Mouse (Mus musculus) forebrain, embryonic 15.5 days (tissue): ENCODE results near the gene Dcx. TPM values are rescaled to one million over a fixed set of nuclear protein-coding genes. Genes with fewer than 3 reads are reported as not detected.

ENCODE experiments used
- ATAC-seq: fragments of 200-750 bp; cut with Nextera tagmentation; replicated peaks from 2 replicates; pipeline ENCODE4 v1.8.0; 2017; ENCODE audit warnings: mild to moderate bottlenecking, moderate TSS enrichment, moderate library complexity
- H3K27ac ChIP-seq: fragments of 300-500 bp; sonication (generic); replicated peaks from 2 replicates; pipeline ENCODE4 v1.5.1; 2015; ENCODE audit warnings: mild to moderate bottlenecking, inconsistent platforms
- H3K27me3 ChIP-seq: fragments of 300-500 bp; sonication (generic); 2 replicates; pipeline ENCODE4 v1.6.1; 2015; ENCODE audit warnings: inconsistent platforms
- H3K36me3 ChIP-seq: fragments of 300-500 bp; sonication (generic); 2 replicates; pipeline ENCODE4 v1.6.1; 2015; ENCODE audit warnings: mild to moderate bottlenecking, inconsistent platforms
- H3K4me1 ChIP-seq: fragments of 300-500 bp; sonication (generic); 2 replicates; pipeline ENCODE4 v1.6.1; 2015; ENCODE audit warnings: inconsistent platforms
- H3K4me2 ChIP-seq: fragments of 300-500 bp; sonication (generic); replicated peaks from 2 replicates; pipeline ENCODE4 v1.6.1; 2015; ENCODE audit warnings: mild to moderate bottlenecking, inconsistent platforms
- H3K4me3 ChIP-seq: fragments of 300-500 bp; sonication (generic); 2 replicates; pipeline ENCODE4 v1.5.1; 2015; ENCODE audit warnings: mild to moderate bottlenecking, inconsistent platforms
- H3K9ac ChIP-seq: fragments of 300-500 bp; sonication (generic); replicated peaks from 2 replicates; pipeline ENCODE4 v1.6.1; 2015; ENCODE audit warnings: mild to moderate bottlenecking, inconsistent platforms
- H3K9me3 ChIP-seq: fragments of 300-500 bp; sonication (generic); 2 replicates; pipeline ENCODE4 v1.6.1; 2016; ENCODE audit warnings: inconsistent platforms
- WGBS: fragments of 180-500 bp; shearing (Covaris S2); methylation state at CpG from one replicate; pipeline ENCODE4 v1.1.7; 2015; ENCODE audit warnings: mixed read lengths; 5-methylcytosine and 5-hydroxymethylcytosine counted together
- microRNA-seq: library from miRNA; unstranded; fragments of <30 nt; microRNA quantifications from one replicate; pipeline ENCODE4, GENCODE M21; 2016
- polyA plus RNA-seq: library from polyadenylated mRNA; unstranded; fragments of >200 nt; fragmentation: Nextera tagmentation; extraction: Ambion mirVana; gene quantifications from 2 replicates; pipeline ENCODE4 v1.2.1, GENCODE M21; 2015

Gene Dcx
- polyA plus RNA-seq, 1 experiment from 2014 or later, result 353 TPM

- no peaks in the 10 kb centered on the region for H3K9me3 ChIP-seq
- no peak overlapping the region for H3K4me3 ChIP-seq
- H3K4me2 ChIP-seq, result no peak overlapping the region
- H3K27ac ChIP-seq, result no peak overlapping the region
- no peaks in the 10 kb centered on the region for H3K27me3 ChIP-seq
- no peak for ATAC-seq
- 73% methylated on average over 1 of the region's 1 CpGs for WGBS
- no peaks in the 10 kb centered on the region for H3K4me1 ChIP-seq
- no peak overlapping the region for H3K9ac ChIP-seq
- no peaks in the 10 kb centered on the region for H3K36me3 ChIP-seq
Measured at GRCm38 (mm10) chrX:143815948-143816347, 117.2 kb downstream of the Dcx start.

Small RNA genes within 50 kb of the gene (microRNA-seq; reads per million reads assigned to microRNA genes)
- not detected for gene Gm47298

Other genes with a start within 250 kb of the Dcx start
- gene Capn6, start 105.9 kb downstream of the Dcx start, polyA plus RNA-seq, result 1.4 and 2.0 TPM in 2 replicates
- gene A730046J19Rik, start 220.4 kb upstream of the Dcx start, polyA plus RNA-seq, result 0.32 and 0.34 TPM in 2 replicates